Mouse (Mus musculus) forebrain, embryonic 16.5 days (tissue): ENCODE results near the gene Fstl4. TPM values are rescaled to one million over a fixed set of nuclear protein-coding genes. Genes with fewer than 3 reads are reported as not detected.

Source experiments
- ATAC-seq: fragments of 200-750 bp; cut with Nextera tagmentation; 2 replicates; pipeline ENCODE4 v1.8.0; 2017; ENCODE audit warnings: mild to moderate bottlenecking, moderate library complexity
- H3K27ac ChIP-seq: fragments of 300-500 bp; sonication (generic); 2 replicates; pipeline ENCODE4 v1.5.1; 2014; ENCODE audit warnings: low read length, control low read depth
- H3K27me3 ChIP-seq: fragments of 300-500 bp; sonication (generic); replicated peaks from 2 replicates; pipeline ENCODE4 v1.6.1; 2014; ENCODE audit warnings: low read length; ENCODE audit not compliant: control insufficient read depth, insufficient read depth
- H3K36me3 ChIP-seq: fragments of 300-500 bp; sonication (generic); 2 replicates; pipeline ENCODE4 v1.6.1; 2014; ENCODE audit not compliant: control insufficient read depth, insufficient read depth
- H3K4me1 ChIP-seq: fragments of 300-500 bp; sonication (generic); replicated peaks from 2 replicates; pipeline ENCODE4 v1.6.1; 2014; ENCODE audit warnings: low read length; ENCODE audit not compliant: control insufficient read depth, insufficient read depth
- H3K4me2 ChIP-seq: fragments of 300-500 bp; sonication (generic); 2 replicates; pipeline ENCODE4 v1.6.1; 2014; ENCODE audit warnings: mild to moderate bottlenecking, low read length, control low read depth
- H3K4me3 ChIP-seq: fragments of 300-500 bp; sonication (generic); replicated peaks from 2 replicates; pipeline ENCODE4 v1.5.1; 2014; ENCODE audit warnings: mild to moderate bottlenecking, low read length, control low read depth
- H3K9ac ChIP-seq: fragments of 300-500 bp; sonication (generic); replicated peaks from 2 replicates; pipeline ENCODE4 v1.6.1; 2014; ENCODE audit warnings: low read depth, low read length, control low read depth
- H3K9me3 ChIP-seq: fragments of 300-500 bp; sonication (generic); 2 replicates; pipeline ENCODE4 v1.6.1; 2016; ENCODE audit warnings: low read length; ENCODE audit not compliant: control insufficient read depth
- WGBS: fragments of 180-500 bp; shearing (Covaris S2); extraction: QIAGEN DNeasy Blood & Tissue Kit; methylation state at CpG from one replicate; pipeline ENCODE4 v1.1.7; 2014; 5-methylcytosine and 5-hydroxymethylcytosine counted together
- polyA plus RNA-seq: library from polyadenylated mRNA; unstranded; fragments of >200 nt; fragmentation: Nextera tagmentation; extraction: Ambion mirVana; gene quantifications from 2 replicates; pipeline ENCODE4 v1.2.1, GENCODE M21; 2015

Gene Fstl4
- polyA plus RNA-seq, 1 experiment from 2014 or later = 6.4 TPM

DNA sequence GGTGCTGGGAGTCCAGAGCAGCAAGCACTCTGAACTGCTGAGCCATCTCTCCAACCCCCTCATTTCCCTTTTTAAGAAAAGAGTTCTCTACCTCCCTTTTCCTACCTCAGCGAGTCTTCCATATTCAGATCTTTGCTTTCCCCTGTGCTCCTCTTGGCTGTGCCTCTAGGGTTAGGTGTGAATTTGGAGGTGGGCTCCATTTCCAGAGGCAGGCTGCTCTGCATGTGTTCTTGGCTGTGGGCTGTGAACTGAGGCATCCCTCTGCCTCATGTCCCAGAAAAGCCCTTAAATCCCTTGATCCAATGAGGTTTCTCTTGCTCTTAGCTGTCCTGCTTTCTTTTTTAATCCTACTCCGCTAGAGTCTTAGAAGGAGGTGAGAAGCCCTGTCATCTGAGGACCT is 151.2 kb downstream of the Fstl4 start:
- Histone ChIP-seq H3K4me1 (peaks cover 17% of the 10 kb centered on the region), H3K36me3 (no peaks in the 10 kb centered on the region), H3K4me3 (no peak overlapping the region), H3K27me3 (no peaks in the 10 kb centered on the region), H3K27ac (no peak overlapping the region), H3K4me2 (no peak overlapping the region), H3K9ac (no peak overlapping the region), H3K9me3 (peaks cover 5% of the 10 kb centered on the region; the same call in 1 of the 2 replicates)
- 93% methylated on average over 2 of the region's 2 CpGs for WGBS
- ATAC-seq = no peak

DNA sequence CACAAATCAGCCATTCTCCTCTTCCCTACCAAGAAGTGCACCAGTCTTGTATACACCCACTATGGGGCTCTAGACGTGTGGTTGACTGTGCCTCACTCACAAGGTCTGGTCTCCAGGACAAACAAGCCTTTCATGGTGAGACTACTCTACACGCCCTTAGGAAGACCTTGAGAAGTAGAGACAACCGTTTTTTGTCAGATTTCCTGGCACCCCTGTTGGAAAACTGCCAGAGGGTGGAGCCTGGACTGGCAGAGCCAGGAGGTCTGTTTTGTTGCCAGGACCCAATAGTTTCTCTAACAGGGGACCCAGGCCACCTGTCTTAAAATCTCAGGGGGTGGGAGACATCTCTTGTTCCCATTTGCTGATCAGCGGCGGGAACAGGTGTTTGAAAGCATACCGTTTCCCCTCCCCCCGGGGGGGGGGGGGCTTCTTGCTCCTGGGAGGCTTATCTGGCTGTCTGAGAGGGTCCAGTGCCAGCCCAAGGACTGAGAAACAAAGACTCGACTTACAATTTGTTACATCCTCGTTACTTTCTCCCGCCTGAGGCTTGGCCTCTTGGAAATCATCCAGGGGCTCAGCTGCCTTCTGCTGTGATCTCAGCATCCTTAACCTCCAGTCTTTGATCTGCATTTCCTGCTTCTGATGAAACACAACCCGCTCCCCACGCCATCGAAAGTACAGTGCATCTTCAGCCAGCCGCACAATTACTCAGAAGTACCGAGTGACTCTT is 155.0 kb downstream of the Fstl4 start:
- H3K4me3 ChIP-seq = no peak overlapping the region
- no peaks in the 10 kb centered on the region for H3K27me3 ChIP-seq
- peaks cover 11% of the 10 kb centered on the region for H3K4me1 ChIP-seq
- 0 out of 2 replicates have a peak overlapping the region, but pooled peaks have one; percentile 1 for H3K4me2 ChIP-seq
- no peaks in the 10 kb centered on the region for H3K36me3 ChIP-seq
- no peak overlapping the region for H3K27ac ChIP-seq
- H3K9ac ChIP-seq = no peak overlapping the region
- peak; percentile 31; the same call in 1 of the 2 replicates for ATAC-seq
- WGBS = 13% methylated on average over 15 of the region's 15 CpGs
- peaks cover 5% of the 10 kb centered on the region; the same call in 1 of the 2 replicates for H3K9me3 ChIP-seq

GRCm38 (mm10) chr11:52924196-52924595 is 159.8 kb downstream of the Fstl4 start:
- Histone ChIP-seq H3K27ac (no peak overlapping the region), H3K36me3 (no peaks in the 10 kb centered on the region), H3K9me3 (no peaks in the 10 kb centered on the region), H3K4me3 (no peak overlapping the region), H3K4me2 (no peak overlapping the region), H3K9ac (no peak overlapping the region), H3K27me3 (no peaks in the 10 kb centered on the region), H3K4me1 (peaks cover 9% of the 10 kb centered on the region)
- WGBS = 70% methylated on average over 2 of the region's 2 CpGs
- ATAC-seq = no peak

GRCm38 (mm10) chr11:52928321-52928720 is 163.9 kb downstream of the Fstl4 start:
- Histone ChIP-seq H3K9me3 (no peaks in the 10 kb centered on the region), H3K27ac (no peak overlapping the region), H3K27me3 (no peaks in the 10 kb centered on the region), H3K4me3 (no peak overlapping the region), H3K9ac (no peak overlapping the region), H3K4me2 (no peak overlapping the region), H3K36me3 (no peaks in the 10 kb centered on the region), H3K4me1 (no peaks in the 10 kb centered on the region)
- 83% methylated on average over 4 of the region's 4 CpGs for WGBS
- ATAC-seq = no peak

DNA sequence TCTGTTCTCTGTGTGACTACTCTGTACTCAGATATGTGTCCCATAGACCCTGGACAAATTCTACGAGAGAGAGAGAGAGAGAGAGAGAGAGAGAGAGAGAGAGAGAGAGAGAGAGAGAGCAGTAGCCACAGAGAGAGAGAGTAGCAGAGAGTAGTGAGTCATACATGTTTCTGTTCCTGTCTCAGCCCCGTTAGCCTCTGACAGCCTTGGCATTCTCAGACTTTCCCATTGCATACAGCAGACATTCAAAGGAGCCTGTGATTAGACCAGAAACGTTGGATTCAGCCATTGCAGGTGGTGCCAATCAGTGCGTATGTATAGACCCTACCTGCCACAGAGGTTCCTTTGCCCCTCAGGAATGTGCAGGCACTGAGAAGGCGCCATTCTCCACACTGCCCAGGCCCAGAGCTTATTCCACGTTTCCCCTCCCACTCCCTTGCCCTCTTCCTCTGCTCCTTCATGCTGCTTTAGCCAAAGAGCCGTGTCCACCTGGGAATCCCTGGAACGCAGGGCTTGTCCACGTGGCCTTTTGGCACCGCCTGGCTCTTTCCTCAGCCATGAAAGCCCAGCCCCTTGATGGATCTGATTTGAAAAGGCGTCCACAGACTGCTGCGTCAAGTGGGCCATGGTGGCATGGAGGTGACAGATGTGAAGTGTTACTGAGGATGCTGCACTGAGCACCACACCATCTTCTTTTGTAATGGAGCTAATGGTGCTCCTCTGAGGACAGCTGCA is 175.1 kb downstream of the Fstl4 start:
- Histone ChIP-seq H3K27me3 (no peaks in the 10 kb centered on the region), H3K9me3 (no peaks in the 10 kb centered on the region), H3K4me3 (no peak overlapping the region), H3K36me3 (no peaks in the 10 kb centered on the region), H3K4me2 (no peak overlapping the region), H3K9ac (no peak overlapping the region), H3K4me1 (no peaks in the 10 kb centered on the region; the same call in 1 of the 2 replicates), H3K27ac (no peak overlapping the region)
- no peak for ATAC-seq
- 69% methylated on average over 12 of the region's 12 CpGs for WGBS

DNA sequence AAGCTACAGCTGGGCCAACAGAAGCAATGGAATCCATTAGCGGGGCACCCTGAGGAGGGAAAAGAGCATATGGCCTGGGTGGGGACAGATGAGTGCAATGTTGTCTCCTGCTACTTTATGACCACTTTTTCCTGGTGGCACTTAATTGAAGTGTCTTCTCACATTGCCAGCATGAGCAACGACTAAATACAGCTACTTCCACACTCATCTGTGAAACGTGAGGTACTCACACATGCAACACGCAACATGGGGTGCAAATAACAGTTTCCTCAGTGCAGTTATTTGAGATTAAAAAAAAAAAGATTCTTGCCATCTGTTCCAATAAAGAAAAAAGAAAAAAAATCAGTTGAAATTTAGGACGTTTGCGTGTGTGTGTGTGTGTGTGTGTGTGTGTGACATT is 178.5 kb downstream of the Fstl4 start:
- Histone ChIP-seq H3K4me2 (no peak overlapping the region), H3K36me3 (no peaks in the 10 kb centered on the region), H3K27ac (no peak overlapping the region), H3K4me3 (no peak overlapping the region), H3K9ac (no peak overlapping the region), H3K27me3 (no peaks in the 10 kb centered on the region), H3K4me1 (no peaks in the 10 kb centered on the region; the same call in 1 of the 2 replicates), H3K9me3 (no peaks in the 10 kb centered on the region)
- ATAC-seq = peak; percentile 45; the same call in 1 of the 2 replicates
- 73% methylated on average over 6 of the region's 6 CpGs for WGBS

DNA sequence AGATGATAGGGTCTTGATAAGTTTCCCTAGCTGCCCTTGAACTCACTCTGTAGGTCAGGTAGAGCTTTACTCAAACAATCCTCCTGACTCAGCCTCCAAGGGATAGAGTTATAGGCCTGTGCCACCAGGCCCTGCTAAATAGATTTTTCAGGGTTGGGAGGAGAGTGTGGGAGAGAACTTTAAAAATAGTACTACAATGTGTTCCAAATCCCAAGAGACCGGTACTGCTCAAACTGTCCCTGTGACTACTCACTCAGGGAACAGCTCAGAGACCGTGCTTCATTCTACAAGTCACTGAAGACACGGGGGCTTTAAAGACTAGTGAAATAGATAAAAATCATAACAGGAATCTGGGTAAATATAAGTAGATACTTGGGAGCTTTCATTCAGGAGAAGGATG is 190.6 kb downstream of the Fstl4 start:
- Histone ChIP-seq H3K9me3 (no peaks in the 10 kb centered on the region), H3K27me3 (no peaks in the 10 kb centered on the region), H3K36me3 (no peaks in the 10 kb centered on the region), H3K4me1 (no peaks in the 10 kb centered on the region), H3K9ac (no peak overlapping the region), H3K4me2 (no peak overlapping the region), H3K27ac (no peak overlapping the region), H3K4me3 (no peak overlapping the region)
- ATAC-seq = no peak
- WGBS = 91% methylated on average over 3 of the region's 3 CpGs

DNA sequence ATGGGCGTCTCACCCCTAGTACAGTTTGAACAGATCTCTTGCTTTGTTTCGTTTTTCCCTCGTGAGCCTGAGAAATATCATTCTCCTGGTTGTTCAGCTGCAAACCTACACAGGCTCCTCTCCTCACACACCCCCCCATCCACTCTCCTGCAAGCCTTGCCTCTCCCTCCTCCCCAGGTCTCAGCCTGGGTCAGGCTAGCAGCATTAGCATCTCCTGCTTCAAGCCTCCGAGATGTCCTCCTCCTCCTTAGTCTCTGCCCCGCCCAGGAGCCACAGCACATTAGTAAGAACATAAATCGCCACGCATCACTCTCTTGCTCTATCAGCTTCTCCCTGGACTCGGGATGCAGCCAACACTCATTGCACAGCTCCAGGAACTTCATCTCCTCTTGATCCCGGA is 204.4 kb downstream of the Fstl4 start:
- no peak overlapping the region for H3K27ac ChIP-seq
- no peaks in the 10 kb centered on the region for H3K36me3 ChIP-seq
- H3K9me3 ChIP-seq = no peaks in the 10 kb centered on the region
- 85% methylated on average over 9 of the region's 9 CpGs for WGBS
- no peaks in the 10 kb centered on the region for H3K27me3 ChIP-seq
- H3K9ac ChIP-seq = no peak overlapping the region
- no peak for ATAC-seq
- H3K4me3 ChIP-seq = no peak overlapping the region
- H3K4me1 ChIP-seq = no peaks in the 10 kb centered on the region
- H3K4me2 ChIP-seq = no peak overlapping the region

DNA sequence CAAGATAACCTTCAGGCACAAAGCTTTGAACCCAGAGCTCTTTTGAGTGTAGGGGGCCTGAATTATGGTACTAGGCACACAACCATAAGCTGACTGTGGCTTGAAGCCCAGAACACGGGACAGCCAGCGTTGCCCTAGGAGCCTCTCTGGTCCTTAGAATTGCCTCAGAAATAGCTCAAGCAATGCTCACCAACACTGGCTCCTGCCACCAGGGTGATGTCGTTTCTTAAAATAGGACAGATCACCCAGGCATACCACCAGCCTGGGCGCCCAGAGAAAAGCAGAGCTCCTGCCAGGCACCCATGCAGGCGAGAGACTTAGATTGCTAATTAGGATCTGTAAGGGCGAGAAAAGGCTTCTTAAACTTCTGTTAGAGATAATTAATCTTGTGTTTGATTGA is 206.0 kb downstream of the Fstl4 start:
- no peak overlapping the region for H3K4me2 ChIP-seq
- H3K4me1 ChIP-seq = no peaks in the 10 kb centered on the region
- H3K27me3 ChIP-seq = no peaks in the 10 kb centered on the region
- 48% methylated on average over 6 of the region's 6 CpGs for whole genome bisulfite sequencing
- H3K4me3 ChIP-seq = no peak overlapping the region
- H3K27ac ChIP-seq = no peak overlapping the region
- no peak overlapping the region for H3K9ac ChIP-seq
- H3K36me3 ChIP-seq = no peaks in the 10 kb centered on the region
- ATAC-seq = no peak
- H3K9me3 ChIP-seq = no peaks in the 10 kb centered on the region
